Mouse (Mus musculus): ENCODE data around the gene Sema3b.

Gene Sema3b

GRCm38 (mm10) chr9:107612191-107612944 lies 3.3 kb upstream of the Sema3b start:
- peak; percentile 100 for DNase-seq

GRCm38 (mm10) chr9:107611456-107612190 lies 2.6 kb upstream of the Sema3b start:
- DNase-seq = no peak

- DNase-seq = no peak
These were observed 403 bp upstream of the Sema3b start for GRCm38 (mm10) chr9:107609433-107609830.

DNA sequence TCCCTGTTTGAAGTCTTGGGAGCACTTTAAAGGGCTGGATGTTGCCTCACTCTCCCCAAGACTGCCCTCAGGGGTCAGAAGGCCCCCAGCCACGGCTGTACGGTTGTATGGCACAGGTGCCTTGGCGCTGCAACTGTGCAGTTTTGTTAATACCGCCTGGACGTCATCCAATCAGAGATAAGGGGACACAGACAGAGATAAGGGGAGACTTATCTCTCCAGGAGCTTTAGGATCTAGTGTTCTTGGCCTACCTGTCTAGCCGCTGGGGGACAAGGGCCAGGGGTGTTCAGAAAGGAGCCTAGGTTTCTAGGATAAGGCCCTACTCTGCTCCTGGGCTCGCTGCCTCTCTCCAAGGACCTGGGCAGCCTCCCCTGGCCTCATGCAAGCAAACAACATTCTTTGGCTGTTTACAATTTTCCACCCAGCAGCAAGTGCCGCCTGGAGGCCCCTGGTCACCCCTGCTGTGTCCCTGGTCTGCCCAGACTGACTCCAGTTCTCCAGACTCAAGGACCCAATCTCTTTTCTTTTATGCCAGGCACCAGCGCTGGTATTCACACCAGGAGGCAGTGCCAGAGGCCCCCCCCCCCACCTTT lies 1.3 kb downstream of the Sema3b start:
- peak; percentile 54 for DNase-seq

DNA sequence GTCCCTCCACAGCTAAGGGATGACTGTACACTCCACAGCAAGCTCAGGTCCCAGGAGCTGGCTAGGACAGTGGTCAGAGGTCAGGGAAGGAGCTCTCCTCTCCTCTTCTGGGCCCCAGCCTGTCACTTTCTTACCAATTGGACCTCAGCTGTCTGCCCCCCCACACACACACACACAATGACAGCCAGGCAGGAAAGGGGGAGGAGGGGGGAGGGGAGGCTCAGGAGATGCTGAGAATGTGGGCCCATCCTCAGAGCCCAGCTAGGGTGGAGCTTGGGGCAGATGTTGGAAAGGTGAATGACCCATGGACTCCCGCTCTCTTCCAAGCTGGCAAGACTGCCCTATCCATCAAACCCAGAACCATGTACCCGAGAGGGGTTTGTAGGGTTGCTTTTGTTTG lies 2.0 kb downstream of the Sema3b start:
- DNase-seq = peak; percentile 55

DNA sequence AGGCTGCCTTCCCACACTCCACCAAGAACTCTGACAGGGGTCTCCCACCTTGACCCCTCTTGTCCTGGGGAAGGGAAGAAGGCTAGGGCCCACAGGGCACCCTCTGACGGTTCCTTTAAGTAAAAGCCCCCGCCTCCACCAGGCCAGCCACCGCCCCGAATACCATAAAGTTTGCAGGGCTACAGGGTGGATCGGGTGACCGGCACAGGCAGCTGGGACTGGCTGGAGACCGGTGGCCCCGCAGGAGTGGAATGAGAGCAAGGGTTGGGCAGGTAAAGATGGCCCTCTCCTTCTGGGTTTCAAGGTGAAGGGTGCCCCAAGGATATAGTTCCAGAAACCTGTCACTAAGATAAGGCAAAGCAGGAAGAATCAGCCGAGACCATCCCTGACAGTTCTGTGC lies 2.4 kb downstream of the Sema3b start:
- DNase-seq = peak; percentile 80

GRCm38 (mm10) chr9:107605041-107605661 lies 3.9 kb downstream of the Sema3b start:
- peak; percentile 74 for DNase-seq

GRCm38 (mm10) chr9:107603251-107603650 lies 5.8 kb downstream of the Sema3b start:
- DNase-seq = no peak

GRCm38 (mm10) chr9:107602068-107602648 lies 6.9 kb downstream of the Sema3b start:
- peak; percentile 97 for DNase-seq

- no peak for DNase-seq
These were observed 7.8 kb downstream of the Sema3b start for GRCm38 (mm10) chr9:107601275-107601674.

DNA sequence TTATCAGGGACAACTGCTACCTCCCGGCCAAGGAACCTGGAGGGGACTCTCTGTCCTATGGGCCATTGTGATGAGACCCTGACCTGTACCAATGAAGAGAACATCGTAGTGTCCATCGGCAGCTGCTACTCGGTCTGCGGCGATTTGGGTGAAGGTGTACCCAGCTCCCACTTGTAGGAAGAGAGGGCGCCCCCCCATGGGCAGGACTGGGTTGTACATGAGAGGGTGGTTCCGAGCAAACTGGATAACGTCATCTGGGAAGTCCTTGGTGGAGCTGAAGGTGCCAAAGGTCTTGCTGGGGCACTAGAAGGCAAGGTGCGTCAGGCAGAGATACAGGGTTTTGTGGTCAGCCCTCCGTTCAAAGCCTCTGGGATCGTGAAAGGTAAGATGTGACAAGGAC lies 8.3 kb downstream of the Sema3b start:
- peak; percentile 47 for DNase-seq

DNA sequence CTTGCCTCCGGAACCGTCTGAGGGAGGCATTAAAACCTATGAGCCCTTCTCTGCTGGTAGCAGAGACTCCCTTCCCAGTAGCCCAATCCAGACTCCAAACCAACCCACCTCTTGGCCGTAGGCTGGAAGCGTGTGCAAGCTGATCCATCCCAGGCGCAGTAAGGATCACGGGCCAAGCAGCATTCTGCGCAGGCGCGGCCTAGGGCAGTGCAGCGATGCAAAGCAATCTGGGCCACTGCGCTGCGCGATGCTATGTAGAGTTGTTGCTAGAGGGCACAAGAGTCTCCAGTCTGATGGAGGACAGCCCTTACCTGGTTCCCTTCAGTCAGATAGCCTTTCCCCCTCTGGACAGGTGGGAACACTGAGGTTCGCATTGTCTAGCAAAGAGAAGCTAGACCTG lies 9.2 kb downstream of the Sema3b start:
- DNase-seq = peak; percentile 63

- DNase-seq = no peak
These were observed 9.6 kb downstream of the Sema3b start for GRCm38 (mm10) chr9:107599433-107599832.

- no peak for DNase-seq
These were observed 10.6 kb downstream of the Sema3b start for GRCm38 (mm10) chr9:107598385-107598784.

GRCm38 (mm10) chr9:107596619-107597569 lies 12.1 kb downstream of the Sema3b start:
- DNase-seq = peak; percentile 41

DNA sequence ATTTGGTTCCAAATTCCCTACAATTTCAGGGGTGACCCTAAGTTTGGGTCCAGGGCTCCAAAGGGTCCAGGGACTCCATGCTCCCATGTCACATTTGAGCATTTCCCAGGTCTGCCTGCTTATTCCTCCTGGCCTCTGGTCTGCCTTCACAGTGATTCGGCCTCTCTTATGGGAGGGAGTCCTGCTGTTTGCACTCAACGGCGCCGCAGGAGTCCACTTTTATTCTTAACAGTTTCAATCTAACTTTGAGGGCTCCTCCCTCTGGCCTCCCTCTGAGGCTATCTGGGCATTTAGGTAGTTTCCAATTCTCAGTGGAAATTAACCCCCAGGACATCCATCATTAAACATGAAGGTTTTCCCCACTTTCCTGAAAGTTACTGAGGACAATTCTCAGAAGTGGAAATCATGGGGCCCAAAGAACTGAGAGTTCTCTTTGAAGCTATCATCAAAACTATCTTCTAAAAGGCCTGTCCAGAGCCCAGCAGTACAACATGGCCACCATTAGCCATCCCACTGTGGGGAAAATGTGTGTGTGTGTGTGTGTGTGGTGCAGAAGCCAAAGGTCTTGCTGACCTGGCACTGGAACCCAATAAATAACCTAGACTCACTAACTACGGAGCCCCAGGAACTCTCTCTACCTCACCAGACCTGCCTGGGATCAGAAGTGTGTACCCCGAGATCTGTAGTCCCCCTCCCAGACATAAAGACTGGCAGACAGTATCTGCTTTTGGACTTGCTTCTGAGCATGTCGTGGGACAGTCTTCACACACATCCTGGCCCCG lies 14.6 kb downstream of the Sema3b start:
- no peak for DNase-seq

- DNase-seq = no peak
These were observed 15.7 kb downstream of the Sema3b start for GRCm38 (mm10) chr9:107593101-107593976.

GRCm38 (mm10) chr9:107590773-107591060 lies 18.3 kb downstream of the Sema3b start:
- DNase-seq = no peak

DNA sequence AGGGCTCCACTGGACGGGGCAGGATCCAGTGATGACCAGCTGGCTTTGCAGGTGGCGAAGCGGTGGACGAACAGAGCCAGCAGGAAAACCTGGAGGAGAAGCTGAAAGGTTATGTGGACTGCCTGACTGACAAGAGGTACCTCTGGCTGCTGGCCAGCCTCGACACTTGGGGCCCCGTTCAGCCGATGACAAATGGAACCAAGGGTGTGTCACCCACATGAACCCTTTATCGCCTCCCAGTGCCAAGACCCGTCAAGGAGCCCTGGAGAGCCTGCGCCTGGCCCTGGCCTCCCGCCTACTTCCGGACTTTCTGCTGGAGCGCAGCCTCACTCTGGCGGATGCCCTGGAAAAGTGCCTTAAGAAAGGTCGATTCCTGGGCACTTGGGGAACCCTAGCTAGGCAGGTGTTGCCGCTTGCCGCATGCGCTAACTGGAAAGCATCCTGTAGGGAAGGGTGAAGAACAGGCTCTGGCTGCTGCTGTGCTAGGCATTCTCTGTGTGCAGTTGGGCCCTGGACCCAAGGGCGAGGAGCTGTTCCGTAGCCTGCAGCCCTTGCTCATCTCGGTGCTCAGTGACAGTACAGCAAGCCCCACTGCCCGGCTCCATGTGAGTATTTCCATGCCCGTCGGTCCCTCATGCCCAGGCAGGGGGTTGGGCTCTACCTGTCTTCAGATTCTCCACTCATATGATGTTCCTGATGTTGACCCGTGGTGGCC lies 18.8 kb downstream of the Sema3b start:
- peak; percentile 55 for DNase-seq

Measured in kidney, postnatal 10 days (tissue).